Mouse (Mus musculus): ENCODE measurements at regions not wholly inside any gene's neighbourhood (a gene's known extent, or its start where the extent isn't known, plus 50 kb on each side); places are given as distances from the start of the nearest gene placed in this dataset.

DNA sequence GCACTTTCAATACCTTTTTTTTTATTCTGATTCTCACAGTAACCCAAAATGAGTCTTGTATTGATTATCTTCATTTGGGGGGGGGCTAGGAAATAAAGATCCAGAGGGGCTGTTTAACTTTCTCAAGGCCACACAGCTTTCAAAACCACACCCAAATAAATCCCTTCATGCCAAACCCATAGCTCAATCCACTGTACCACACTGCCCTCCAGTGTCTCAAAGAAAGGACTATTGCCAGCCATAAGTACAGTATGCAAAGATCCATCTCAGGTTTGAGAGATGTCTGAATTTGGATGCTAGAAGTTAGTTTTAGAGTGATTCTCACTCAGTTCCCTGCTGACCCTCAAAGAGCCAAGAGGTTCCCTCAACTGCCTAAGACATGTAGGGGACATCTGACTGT, 120.1 kb upstream of the Gm26657 start:
- TF ChIP-seq CTCF (IDR thresholded peaks at IDR 0.05; ENCODE audit: borderline replicate concordance, extremely low read depth, insufficient read depth, insufficient read length) = no peak
- no peak for TF ChIP-seq POLR2A (IDR thresholded peaks at IDR 0.05; ENCODE audit: borderline replicate concordance, extremely low read depth, insufficient read depth, insufficient read length, poor library complexity, severe bottlenecking)

All from brain, embryonic 14.5 days (tissue).